Mouse (Mus musculus): ENCODE measurements around the gene Blm.

DNA sequence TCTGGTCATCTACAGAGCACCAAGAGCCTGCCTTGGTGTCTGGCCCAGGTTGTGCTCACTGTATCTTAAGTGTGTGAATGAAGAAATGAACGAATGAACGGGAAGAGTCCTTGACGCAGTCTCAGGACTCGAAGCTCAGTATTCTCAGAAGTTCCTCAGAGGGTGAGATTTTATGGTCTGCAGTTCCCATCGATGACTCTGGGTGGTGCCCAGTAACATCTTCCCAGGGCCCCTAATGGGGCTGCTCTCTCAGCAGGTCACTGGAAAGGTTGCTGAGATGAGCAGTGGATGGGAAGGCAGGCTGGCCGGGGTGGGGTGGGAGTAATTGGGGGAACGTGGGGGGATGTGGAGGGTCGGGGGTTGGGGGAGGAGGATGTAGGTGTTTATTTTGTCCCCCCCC is 23.2 kb upstream of the Blm start:
- TF ChIP-seq POLR2A (IDR thresholded peaks at IDR 0.05; ENCODE audit: borderline replicate concordance, extremely low read depth, low read depth, low read length) (no peak), CTCF (IDR thresholded peaks at IDR 0.05; ENCODE audit: insufficient read depth, low read length) (peak; percentile 7; the same call in 1 of the 2 replicates)

Data from lung, adult 2 months (tissue).